Mouse (Mus musculus) E14TG2a.4 (cell line): Measurements from ENCODE around the gene Slc4a1.

Source experiments
- H3K27me3 ChIP-seq: 2 replicates; pipeline ENCODE4 v1.6.1; 2014; ENCODE audit warnings: low read length, control low read depth; ENCODE audit not compliant: insufficient read depth
- H3K36me3 ChIP-seq: 2 replicates; pipeline ENCODE4 v1.6.1; 2014; ENCODE audit warnings: low read length, control low read depth; ENCODE audit not compliant: insufficient read depth
- H3K4me1 ChIP-seq: replicated peaks from 2 replicates; pipeline ENCODE4 v1.6.1; 2014; ENCODE audit warnings: low read depth, low read length, control low read depth
- H3K4me3 ChIP-seq: replicated peaks from 2 replicates; pipeline ENCODE4 v1.5.1; 2014; ENCODE audit warnings: mild to moderate bottlenecking, low read length
- H3K9me3 ChIP-seq: 2 replicates; pipeline ENCODE4 v1.6.1; 2014; ENCODE audit warnings: low read length, control low read depth
- CTCF ChIP-seq: conservative IDR thresholded peaks from 2 replicates; pipeline ENCODE4 v1.5.1; 2014; ENCODE audit warnings: low read length
- NANOG ChIP-seq: IDR thresholded peaks from 2 replicates; pipeline ENCODE4 v1.6.1; 2014; ENCODE audit warnings: borderline replicate concordance, low read length, mixed read lengths
- POU5F1 ChIP-seq: IDR thresholded peaks from 2 replicates; pipeline ENCODE4 v1.6.1; 2014; ENCODE audit warnings: low read length, borderline replicate concordance

Gene Slc4a1

GRCm38 (mm10) chr11:102374108-102374725 lies 8.2 kb upstream of the Slc4a1 start:
- H3K27me3 ChIP-seq, result peaks cover 15% of the 10 kb centered on the region
- H3K36me3 ChIP-seq, result no peaks in the 10 kb centered on the region
- TF ChIP-seq POU5F1 (no peak), NANOG (no peak), CTCF (no peak)
- H3K4me3 ChIP-seq, result peak overlapping the region; percentile 45; the same call in 1 of the 2 replicates
- peaks cover 64% of the 10 kb centered on the region for H3K4me1 ChIP-seq
- peaks cover 7% of the 10 kb centered on the region for H3K9me3 ChIP-seq

- Histone ChIP-seq H3K4me3 (peak overlapping the region; percentile 45), H3K9me3 (peaks cover 1% of the 10 kb centered on the region; the same call in 1 of the 2 replicates), H3K27me3 (peaks cover 20% of the 10 kb centered on the region), H3K4me1 (peaks cover 69% of the 10 kb centered on the region), H3K36me3 (no peaks in the 10 kb centered on the region)
- TF ChIP-seq NANOG (no peak), CTCF (no peak), POU5F1 (no peak)
Observed at GRCm38 (mm10) chr11:102373646-102374045, 7.6 kb upstream of the Slc4a1 start.

- TF ChIP-seq NANOG (no peak), POU5F1 (no peak)
- Histone ChIP-seq H3K4me3 (peak overlapping the region; percentile 45), H3K4me1 (peaks cover 71% of the 10 kb centered on the region), H3K9me3 (no peaks in the 10 kb centered on the region), H3K27me3 (peaks cover 20% of the 10 kb centered on the region), H3K36me3 (no peaks in the 10 kb centered on the region)
Observed at GRCm38 (mm10) chr11:102372936-102373335, 6.9 kb upstream of the Slc4a1 start.

- Histone ChIP-seq H3K4me3 (peak overlapping the region; percentile 45), H3K9me3 (no peaks in the 10 kb centered on the region), H3K27me3 (peaks cover 20% of the 10 kb centered on the region), H3K4me1 (peaks cover 70% of the 10 kb centered on the region), H3K36me3 (no peaks in the 10 kb centered on the region)
- TF ChIP-seq CTCF (no peak), NANOG (no peak), POU5F1 (no peak)
Observed at GRCm38 (mm10) chr11:102371926-102372685, 6.1 kb upstream of the Slc4a1 start.

- Histone ChIP-seq H3K4me3 (no peak overlapping the region), H3K9me3 (no peaks in the 10 kb centered on the region), H3K27me3 (peaks cover 27% of the 10 kb centered on the region), H3K36me3 (no peaks in the 10 kb centered on the region), H3K4me1 (peaks cover 65% of the 10 kb centered on the region)
- TF ChIP-seq POU5F1 (no peak), CTCF (no peak)
Observed at GRCm38 (mm10) chr11:102370285-102370684, 4.3 kb upstream of the Slc4a1 start.

GRCm38 (mm10) chr11:102369263-102369662 lies 3.3 kb upstream of the Slc4a1 start:
- Histone ChIP-seq H3K27me3 (peaks cover 34% of the 10 kb centered on the region), H3K9me3 (no peaks in the 10 kb centered on the region), H3K4me3 (no peak overlapping the region), H3K36me3 (no peaks in the 10 kb centered on the region), H3K4me1 (peaks cover 56% of the 10 kb centered on the region)
- TF ChIP-seq CTCF (no peak), POU5F1 (no peak), NANOG (no peak)

- H3K27me3 ChIP-seq, result peaks cover 39% of the 10 kb centered on the region
- peaks cover 47% of the 10 kb centered on the region for H3K4me1 ChIP-seq
- H3K4me3 ChIP-seq, result no peak overlapping the region
- no peaks in the 10 kb centered on the region for H3K36me3 ChIP-seq
- no peak for TF ChIP-seq CTCF
- no peak for TF ChIP-seq POU5F1
- no peak for TF ChIP-seq NANOG
- no peaks in the 10 kb centered on the region for H3K9me3 ChIP-seq
Observed at GRCm38 (mm10) chr11:102368347-102368746, 2.3 kb upstream of the Slc4a1 start.

GRCm38 (mm10) chr11:102367504-102368280 lies 1.7 kb upstream of the Slc4a1 start:
- peaks cover 40% of the 10 kb centered on the region for H3K4me1 ChIP-seq
- no peaks in the 10 kb centered on the region for H3K36me3 ChIP-seq
- no peaks in the 10 kb centered on the region for H3K9me3 ChIP-seq
- H3K27me3 ChIP-seq, result peaks cover 42% of the 10 kb centered on the region
- no peak overlapping the region for H3K4me3 ChIP-seq
- TF ChIP-seq CTCF (no peak), POU5F1 (no peak), NANOG (no peak)
